In the genomic region with DNA sequence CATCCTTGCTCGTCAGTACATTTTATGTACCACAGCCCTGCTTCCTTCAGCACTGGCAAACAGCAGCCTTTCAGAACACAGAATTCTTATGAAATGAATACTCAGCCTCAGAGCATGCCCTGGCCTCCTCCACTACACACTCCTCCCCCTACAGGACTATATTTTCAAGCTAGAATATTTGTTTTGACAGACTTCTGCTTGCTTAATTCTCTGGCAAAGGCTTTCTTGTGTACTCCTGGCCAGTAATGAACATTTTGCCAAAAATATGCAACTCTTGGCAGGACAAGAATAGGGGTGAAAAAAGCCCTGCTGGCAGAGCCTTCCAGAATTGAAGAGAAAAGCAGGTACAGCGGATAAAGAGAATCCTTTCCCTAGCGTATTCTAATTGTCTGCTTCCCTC, we compare ENCODE assay signal across 8 mouse cellular contexts.
DNase-seq lines count a peak whose midpoint lies in the region; ATAC-seq lines count a peak whose summit lies in the region.

No protein-coding gene starts in this region.

- H3K4me3 ChIP-seq in embryonic facial prominence, embryonic 14.5 days (ENCODE audit: low read depth, low read length) = no peak overlapping the region
- no peak overlapping the region for H3K4me3 ChIP-seq in intestine, embryonic 16.5 days (ENCODE audit: low read length)

- H3K9ac ChIP-seq in embryonic facial prominence, embryonic 14.5 days (ENCODE audit: low read depth, low read length) = 0 out of 2 replicates have a peak overlapping the region, but pooled peaks have one; percentile 6
- H3K9ac ChIP-seq in intestine, embryonic 16.5 days (ENCODE audit: low read depth, low read length) = no peak overlapping the region

- 47% methylated on average over 3 of the region's 3 CpGs for WGBS in embryonic facial prominence, embryonic 14.5 days
- 51% methylated on average over 3 of the region's 3 CpGs for WGBS in intestine, embryonic 16.5 days

- H3K27ac ChIP-seq in embryonic facial prominence, embryonic 14.5 days (replicated peaks; ENCODE audit: low read depth, low read length) = peak overlapping the region; percentile 82
- peak overlapping the region; percentile 64 for H3K27ac ChIP-seq in intestine, embryonic 16.5 days (ENCODE audit: low read length)

- no peaks in the 10 kb centered on the region for H3K9me3 ChIP-seq in embryonic facial prominence, embryonic 14.5 days (ENCODE audit: control insufficient read depth, low read length)
- H3K9me3 ChIP-seq in intestine, embryonic 16.5 days (ENCODE audit: control insufficient read depth, low read length) = no peaks in the 10 kb centered on the region

- H3K4me1 ChIP-seq in embryonic facial prominence, embryonic 14.5 days (ENCODE audit: control insufficient read depth, insufficient read depth, low read length) = peaks cover 57% of the 10 kb centered on the region
- H3K4me1 ChIP-seq in intestine, embryonic 16.5 days (ENCODE audit: control insufficient read depth, insufficient read depth, low read length) = peaks cover 49% of the 10 kb centered on the region

- H3K36me3 ChIP-seq in embryonic facial prominence, embryonic 14.5 days (ENCODE audit: control insufficient read depth, insufficient read depth, low read length) = no peaks in the 10 kb centered on the region
- H3K36me3 ChIP-seq in intestine, embryonic 16.5 days (ENCODE audit: control insufficient read depth, insufficient read depth, low read length) = no peaks in the 10 kb centered on the region

- no peaks in the 10 kb centered on the region for H3K27me3 ChIP-seq in embryonic facial prominence, embryonic 14.5 days (replicated peaks; ENCODE audit: control insufficient read depth, insufficient read depth, low read length)
- H3K27me3 ChIP-seq in intestine, embryonic 16.5 days (replicated peaks; ENCODE audit: control insufficient read depth, insufficient read depth, low read length) = no peaks in the 10 kb centered on the region

- peak; percentile 64 for ATAC-seq in embryonic facial prominence, embryonic 14.5 days (ENCODE audit: low read depth)
- no peak for ATAC-seq in intestine, embryonic 16.5 days

- DNase-seq in heart, adult 11 months = peak; percentile 96
- DNase-seq in heart, postnatal 4 days = no peak
- DNase-seq in adipocyte (ENCODE audit: low spot score) (peak; percentile 96), MN1 (ENCODE audit: low spot score) (no peak)
- DNase-seq in embryonic facial prominence, embryonic 14.5 days (ENCODE audit: low spot score) = no peak
- no peak for DNase-seq in layer of hippocampus, postnatal 25 days (ENCODE audit: extremely low spot score in 1 of 2, low spot score in 1 of 2)
- DNase-seq in layer of hippocampus, postnatal 10 days (ENCODE audit: low spot score in 2 of 2) = no peak

- no peak overlapping the region for H3K4me2 ChIP-seq in embryonic facial prominence, embryonic 14.5 days (ENCODE audit: low read depth, low read length)
- no peak overlapping the region for H3K4me2 ChIP-seq in intestine, embryonic 16.5 days (ENCODE audit: low read depth, low read length)

Comparison
In these comparisons a context has a peak if more than half of its experiments do, and no peak if none do; other contexts are left out.
1. DNase-seq: peak in heart, adult 11 months (single experiment) and adipocyte (single experiment); none in heart, postnatal 4 days (single experiment), embryonic facial prominence, embryonic 14.5 days (single experiment), MN1 (single experiment), layer of hippocampus, postnatal 25 days (0 of 2) and layer of hippocampus, postnatal 10 days (0 of 2).